Mouse (Mus musculus) C2C12 (cell line): ENCODE results near the gene 9630041A04Rik.

ENCODE experiments used
- CEBPB ChIP-seq: IDR thresholded peaks from one replicate; pipeline ENCODE4 v1.6.1; 2011; ENCODE audit warnings: low read depth, mild to moderate bottlenecking, control low read depth, moderate library complexity
- CTCF ChIP-seq: IDR thresholded peaks from one replicate; pipeline ENCODE4 v1.5.1; 2011; ENCODE audit not compliant: control insufficient read depth, insufficient read depth, insufficient read length
- FOSL1 ChIP-seq: IDR thresholded peaks from one replicate; pipeline ENCODE4 v1.8.0; 2011; ENCODE audit warnings: mild to moderate bottlenecking, low read length; ENCODE audit not compliant: poor library complexity, insufficient read depth, severe bottlenecking
- USF1 ChIP-seq: IDR thresholded peaks from one replicate; pipeline ENCODE4 v1.6.1; 2011; ENCODE audit warnings: low read depth, mild to moderate bottlenecking, control low read depth, moderate library complexity

GRCm38 (mm10) chr9:101870034-101870433, 8.4 kb downstream of the 9630041A04Rik start:
- TF ChIP-seq CTCF = no peak
- no peak for TF ChIP-seq FOSL1
- no peak for TF ChIP-seq USF1
- no peak for TF ChIP-seq CEBPB
